Mouse (Mus musculus) hindbrain, embryonic 10.5 days (tissue): Measurements from ENCODE around the gene Tpd52l1. TPM values are rescaled to one million over a fixed set of nuclear protein-coding genes. Genes with fewer than 3 reads are reported as not detected.

Source experiments
- DNase-seq: peaks from one replicate; pipeline ENCODE4 v3.0.0-alpha.2; 2017; ENCODE audit warnings: low spot score
- H3K27ac ChIP-seq: fragments of 300-500 bp; sonication (generic); 2 replicates; pipeline ENCODE4 v1.5.1; 2016; ENCODE audit warnings: mild to moderate bottlenecking, moderate library complexity
- H3K27me3 ChIP-seq: fragments of 300-500 bp; sonication (generic); 2 replicates; pipeline ENCODE4 v1.6.1; 2016; ENCODE audit warnings: mild to moderate bottlenecking; ENCODE audit not compliant: poor library complexity, insufficient read depth, severe bottlenecking
- H3K36me3 ChIP-seq: fragments of 300-500 bp; sonication (generic); 2 replicates; pipeline ENCODE4 v1.6.1; 2016; ENCODE audit warnings: mild to moderate bottlenecking, moderate library complexity
- H3K4me1 ChIP-seq: fragments of 300-500 bp; sonication (generic); replicated peaks from 2 replicates; pipeline ENCODE4 v1.6.1; 2016; ENCODE audit warnings: mild to moderate bottlenecking
- H3K4me3 ChIP-seq: fragments of 300-500 bp; sonication (generic); 2 replicates; pipeline ENCODE4 v1.5.1; 2016; ENCODE audit warnings: mild to moderate bottlenecking, moderate library complexity
- H3K9me3 ChIP-seq: fragments of 300-500 bp; sonication (generic); 2 replicates; pipeline ENCODE4 v1.6.1; 2016; ENCODE audit warnings: mild to moderate bottlenecking, moderate library complexity
- WGBS: fragments of 180-500 bp; shearing (Covaris S2); methylation state at CpG from one replicate; pipeline ENCODE4 v1.1.7; 2016; 5-methylcytosine and 5-hydroxymethylcytosine counted together
- polyA plus RNA-seq: library from polyadenylated mRNA; unstranded; fragments of >200 nt; fragmentation: Nextera tagmentation; extraction: Ambion mirVana; gene quantifications from 2 replicates; pipeline ENCODE4 v1.2.1, GENCODE M21; 2016

Tpd52l1 gene
- polyA plus RNA-seq, result 28.3 and 28.5 TPM in 2 replicates

DNA sequence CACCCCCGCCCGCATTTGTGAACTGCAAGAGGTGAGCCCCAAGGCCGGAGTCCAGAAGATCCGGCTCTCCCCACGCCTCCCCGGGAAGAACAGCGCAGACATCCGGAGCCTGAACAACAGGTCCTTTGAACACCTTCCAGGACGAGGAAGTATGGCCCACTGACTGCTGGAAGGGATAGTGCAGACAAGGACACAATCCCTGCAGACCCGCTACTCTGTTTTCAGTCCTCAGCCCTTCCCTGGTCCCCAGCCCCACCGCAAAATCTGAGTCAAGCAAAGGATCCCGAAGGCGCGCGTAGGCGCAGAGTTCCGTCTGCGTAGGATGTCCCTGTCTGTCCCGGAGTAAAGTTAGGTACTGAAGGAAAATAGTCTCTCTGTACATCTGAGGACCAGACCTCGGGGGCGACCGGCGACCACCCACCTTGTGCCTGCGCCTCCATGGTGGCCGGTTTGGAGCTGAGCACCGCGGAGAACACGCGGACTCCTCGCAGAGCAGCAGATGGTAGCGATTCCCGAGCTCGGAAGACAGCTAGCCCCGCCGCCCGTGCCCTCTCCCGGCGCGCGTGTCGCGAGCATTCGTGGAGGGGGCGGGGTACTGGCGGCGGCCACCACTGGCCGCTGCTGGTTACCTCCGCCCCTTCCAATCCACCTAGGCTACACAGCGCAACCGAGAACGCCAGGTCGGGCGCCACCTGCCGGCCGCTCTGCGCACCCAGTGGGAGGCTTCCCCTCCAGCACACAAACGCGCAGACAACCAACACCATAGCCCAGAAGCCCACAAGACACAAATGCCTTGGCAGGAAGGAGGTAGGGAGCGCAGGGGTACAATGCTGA is at the start of gene Tpd52l1:
TSS of gene Tpd52l1 (minus strand) at position 668 of the 834 bp plus-strand sequence.
- H3K36me3 ChIP-seq, result no peaks in the 10 kb centered on the region
- peaks cover 7% of the 10 kb centered on the region; the same call in 1 of the 2 replicates for H3K4me1 ChIP-seq
- WGBS, result under 1% methylated on average over 59 of the region's 59 CpGs
- no peaks in the 10 kb centered on the region; the same call in 1 of the 2 replicates for H3K27me3 ChIP-seq
- peak within 1 kb of the TSS; percentile 87 for H3K27ac ChIP-seq
- peak; percentile 91 for DNase-seq
- H3K4me3 ChIP-seq, result peak within 1 kb of the TSS; percentile 72
- H3K9me3 ChIP-seq, result no peaks in the 10 kb centered on the region

DNA sequence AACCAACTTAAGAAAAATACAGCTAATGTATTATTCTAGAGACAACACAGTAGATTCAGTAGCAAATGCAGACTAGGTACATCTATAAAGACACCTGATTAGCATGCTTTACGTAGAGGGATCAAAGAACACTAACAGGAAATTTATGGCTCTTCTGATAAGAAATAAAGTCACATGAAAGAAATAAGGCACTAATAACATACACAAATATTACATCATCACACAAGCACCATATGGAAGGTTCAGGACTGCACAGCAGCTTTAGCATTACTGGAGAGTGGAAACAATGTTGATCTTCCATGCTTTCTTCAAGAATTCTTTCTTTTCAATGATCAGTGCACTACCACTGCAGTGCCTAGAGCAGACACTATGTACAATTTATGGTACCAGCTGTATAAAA is 48.5 kb upstream of the Tpd52l1 start:
- no peak for DNase-seq
- Histone ChIP-seq H3K27me3 (no peaks in the 10 kb centered on the region), H3K9me3 (peaks cover 3% of the 10 kb centered on the region; the same call in 1 of the 2 replicates), H3K27ac (no peak overlapping the region), H3K36me3 (peaks cover 12% of the 10 kb centered on the region; the same call in 1 of the 2 replicates), H3K4me1 (no peaks in the 10 kb centered on the region), H3K4me3 (no peak overlapping the region)
- 96% methylated on average over 1 of the region's 1 CpGs for WGBS

DNA sequence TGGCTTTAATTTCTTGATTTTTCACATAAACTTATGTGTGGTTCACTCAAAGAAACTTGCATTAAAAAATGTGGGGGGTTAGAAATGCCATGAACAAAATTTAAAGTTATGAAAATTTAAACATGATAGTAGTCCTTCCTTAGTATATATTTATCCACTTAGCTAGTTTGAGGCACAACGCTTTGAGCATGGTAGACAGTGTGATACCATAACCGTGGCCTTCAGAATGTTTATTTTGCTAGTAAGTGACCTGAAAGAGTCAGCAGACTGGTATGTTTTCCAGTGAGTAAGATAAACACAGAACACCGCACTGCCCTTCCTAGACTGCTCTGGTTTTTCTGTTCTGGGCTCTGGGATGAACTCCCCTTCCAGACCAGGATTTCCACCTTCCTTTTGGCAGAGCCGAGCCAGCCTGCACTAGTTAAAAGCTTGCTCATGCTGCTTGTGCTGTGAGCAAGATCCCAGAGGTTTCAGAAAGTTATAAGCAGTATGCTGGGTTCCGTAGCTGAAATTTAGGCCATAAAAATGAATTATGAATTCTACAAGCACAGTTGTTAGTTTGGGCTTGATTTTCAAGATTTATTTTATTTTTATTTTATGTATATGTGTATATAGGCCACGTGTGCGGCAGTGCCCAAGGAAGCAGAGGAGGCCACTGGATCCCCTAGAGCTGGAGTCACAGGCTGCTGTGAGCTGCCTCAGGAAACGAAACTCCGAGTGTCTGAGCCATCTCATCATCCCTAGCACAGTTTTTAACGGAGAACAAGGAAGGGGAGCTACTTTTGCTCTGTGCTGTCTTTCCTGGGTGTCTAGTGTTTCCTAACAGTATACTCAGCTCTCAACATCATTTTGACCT is 21.5 kb upstream of the Tpd52l1 start:
- Histone ChIP-seq H3K27ac (no peak overlapping the region), H3K4me1 (no peaks in the 10 kb centered on the region), H3K27me3 (no peaks in the 10 kb centered on the region), H3K4me3 (no peak overlapping the region), H3K36me3 (no peaks in the 10 kb centered on the region), H3K9me3 (no peaks in the 10 kb centered on the region)
- DNase-seq, result no peak
- 75% methylated on average over 10 of the region's 10 CpGs for WGBS

DNA sequence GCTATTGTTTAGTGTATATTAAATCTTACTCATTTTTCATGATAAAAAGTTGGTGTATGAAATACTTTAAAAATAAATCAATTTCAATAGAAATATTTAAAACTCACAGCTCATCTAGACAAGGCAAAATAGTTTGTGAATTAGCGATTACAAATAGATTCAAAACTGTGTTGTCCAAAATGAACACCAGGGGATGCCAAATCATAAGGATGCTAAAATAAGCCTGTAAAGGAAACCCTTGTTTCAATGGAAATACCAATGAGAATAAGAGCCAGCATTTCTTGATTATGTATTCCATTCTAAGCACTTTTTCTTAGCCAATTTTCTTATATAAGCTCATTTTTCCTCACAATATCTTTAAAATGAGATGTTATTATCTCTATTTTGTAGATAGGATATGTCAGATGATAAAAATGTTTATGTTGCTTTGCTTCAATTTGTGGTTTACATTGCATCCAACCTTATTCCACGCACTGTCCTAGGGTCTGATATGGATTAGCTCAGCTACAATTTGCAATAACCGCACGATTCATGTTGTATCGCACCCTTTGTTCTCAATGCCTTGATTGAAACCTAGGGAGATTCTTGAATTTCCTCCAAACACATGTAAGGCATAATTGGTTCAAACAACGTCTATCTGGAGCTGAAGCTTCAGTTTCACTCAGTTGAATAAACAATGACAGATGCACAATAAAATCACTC is 20.2 kb upstream of the Tpd52l1 start:
- 89% methylated on average over 6 of the region's 6 CpGs for WGBS
- H3K27ac ChIP-seq, result no peak overlapping the region
- no peaks in the 10 kb centered on the region for H3K27me3 ChIP-seq
- no peaks in the 10 kb centered on the region for H3K36me3 ChIP-seq
- no peaks in the 10 kb centered on the region for H3K4me1 ChIP-seq
- no peak overlapping the region for H3K4me3 ChIP-seq
- H3K9me3 ChIP-seq, result no peaks in the 10 kb centered on the region
- DNase-seq, result no peak

DNA sequence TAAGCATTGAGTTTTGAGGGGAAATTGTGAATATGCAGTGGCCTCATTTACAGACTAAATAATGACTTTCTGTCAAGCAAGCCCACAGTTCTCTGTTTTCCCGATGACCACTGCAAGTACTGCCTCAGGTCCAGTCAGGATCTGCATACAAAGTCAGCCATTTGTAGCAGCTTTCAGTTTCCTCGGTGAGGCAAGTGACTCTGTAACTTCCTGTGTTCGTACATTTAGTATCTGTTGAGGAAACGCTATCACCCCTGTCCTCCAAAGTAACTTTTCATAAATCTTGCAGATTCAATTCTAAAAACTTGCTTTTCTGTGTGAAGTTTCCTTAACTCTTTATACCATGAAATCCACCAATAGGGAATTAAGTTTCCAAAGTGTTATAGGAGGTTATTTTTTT is 19.7 kb upstream of the Tpd52l1 start:
- Histone ChIP-seq H3K27ac (no peak overlapping the region), H3K4me3 (no peak overlapping the region), H3K9me3 (no peaks in the 10 kb centered on the region), H3K36me3 (no peaks in the 10 kb centered on the region), H3K27me3 (no peaks in the 10 kb centered on the region), H3K4me1 (no peaks in the 10 kb centered on the region)
- 88% methylated on average over 4 of the region's 4 CpGs for WGBS
- no peak for DNase-seq

DNA sequence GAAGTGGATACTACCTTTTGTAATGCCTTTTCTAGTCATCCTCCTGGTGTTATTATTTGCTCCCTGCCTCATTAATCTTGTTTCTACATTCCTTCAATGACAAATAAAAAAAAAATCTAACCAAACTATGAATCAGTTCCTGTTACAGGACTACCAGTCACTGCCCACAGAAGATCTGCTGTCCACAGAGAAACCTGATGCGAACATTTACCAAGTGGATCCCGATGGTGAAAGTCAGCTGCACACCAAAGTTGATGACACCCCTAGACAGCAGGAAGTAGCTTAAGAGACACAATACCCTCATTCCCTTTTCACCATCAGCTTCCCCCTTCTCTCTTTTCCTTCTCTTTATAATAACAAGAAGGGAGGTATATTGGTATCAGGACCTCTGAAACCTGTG is 17.3 kb upstream of the Tpd52l1 start:
- no peak overlapping the region for H3K27ac ChIP-seq
- no peak for DNase-seq
- no peaks in the 10 kb centered on the region for H3K9me3 ChIP-seq
- WGBS, result 95% methylated on average over 2 of the region's 2 CpGs
- H3K36me3 ChIP-seq, result no peaks in the 10 kb centered on the region
- H3K4me1 ChIP-seq, result no peaks in the 10 kb centered on the region
- H3K4me3 ChIP-seq, result no peak overlapping the region
- H3K27me3 ChIP-seq, result no peaks in the 10 kb centered on the region

DNA sequence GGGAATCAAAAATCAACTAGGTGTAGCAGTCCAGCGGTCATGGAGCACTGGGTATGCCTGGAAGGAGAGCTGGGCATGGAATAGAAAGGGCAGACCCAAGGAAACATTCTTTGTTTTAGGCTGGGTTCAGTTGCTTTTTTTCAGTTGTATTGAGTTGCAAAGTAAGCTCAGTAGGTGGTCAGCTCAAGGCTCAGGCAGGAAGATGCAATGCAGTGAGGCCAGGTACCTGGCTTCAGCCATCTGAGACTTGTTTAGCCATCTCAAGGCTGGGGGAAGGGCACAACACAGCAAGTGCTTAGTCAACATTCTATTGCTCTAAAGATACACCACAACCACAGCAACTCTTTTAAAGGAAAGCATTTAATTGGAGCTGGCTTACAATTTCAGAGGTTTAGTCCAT is 11.0 kb upstream of the Tpd52l1 start:
- 44% methylated on average over 1 of the region's 1 CpGs for WGBS
- H3K27ac ChIP-seq, result no peak overlapping the region
- H3K36me3 ChIP-seq, result no peaks in the 10 kb centered on the region
- no peaks in the 10 kb centered on the region for H3K9me3 ChIP-seq
- H3K27me3 ChIP-seq, result no peaks in the 10 kb centered on the region
- DNase-seq, result no peak
- H3K4me3 ChIP-seq, result no peak overlapping the region
- no peaks in the 10 kb centered on the region for H3K4me1 ChIP-seq

DNA sequence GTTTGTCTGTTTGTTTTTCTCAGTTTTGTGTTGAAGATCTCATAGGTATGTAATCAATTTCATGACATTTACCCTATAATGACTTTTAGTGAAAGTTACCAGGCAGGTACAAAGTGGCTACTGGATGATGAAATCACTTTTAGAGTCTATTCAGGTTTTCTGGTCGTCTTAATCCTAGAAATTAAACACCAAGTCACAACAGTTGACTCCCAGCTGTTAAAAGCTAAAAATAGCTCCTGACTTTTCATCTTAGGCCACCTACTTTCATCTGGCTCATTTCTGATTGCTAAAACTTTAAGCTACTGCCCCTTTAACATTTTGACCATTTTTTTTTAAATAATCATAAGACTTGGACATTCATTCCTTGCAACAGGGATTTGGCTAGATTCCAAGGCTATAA is 1.3 kb upstream of the Tpd52l1 start:
- Histone ChIP-seq H3K4me1 (peaks cover 7% of the 10 kb centered on the region; the same call in 1 of the 2 replicates), H3K27me3 (no peaks in the 10 kb centered on the region; the same call in 1 of the 2 replicates)

DNA sequence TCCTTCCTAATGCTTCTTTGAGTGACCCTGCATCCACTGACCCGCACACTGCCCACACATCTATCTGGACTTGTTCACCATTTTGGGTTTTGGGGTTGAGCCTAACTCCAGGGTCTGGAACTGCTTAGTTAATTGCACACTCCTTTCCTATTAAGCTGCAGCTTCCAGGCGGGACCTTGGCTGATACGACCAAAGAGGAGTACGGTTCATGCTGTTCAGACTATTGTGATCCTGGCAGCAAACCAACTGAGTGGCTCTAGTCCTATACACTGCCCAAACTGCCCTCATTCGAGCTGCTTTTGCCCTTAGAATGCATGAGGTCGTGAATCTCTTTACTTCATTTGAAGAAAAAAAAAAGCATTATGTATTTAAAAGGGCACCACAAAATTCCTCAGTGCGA is 1.6 kb downstream of the Tpd52l1 start:
- no peak for DNase-seq
- Histone ChIP-seq H3K27me3 (no peaks in the 10 kb centered on the region; the same call in 1 of the 2 replicates), H3K27ac (no peak overlapping the region), H3K36me3 (no peaks in the 10 kb centered on the region), H3K4me1 (peaks cover 7% of the 10 kb centered on the region; the same call in 1 of the 2 replicates), H3K4me3 (no peak overlapping the region), H3K9me3 (no peaks in the 10 kb centered on the region)
- 73% methylated on average over 7 of the region's 7 CpGs for WGBS

More for the DNA sequence above, 1.3 kb upstream of the Tpd52l1 start:
- Histone ChIP-seq H3K4me3 (no peak overlapping the region), H3K9me3 (no peaks in the 10 kb centered on the region), H3K36me3 (no peaks in the 10 kb centered on the region), H3K27ac (no peak overlapping the region)
- no peak for DNase-seq
- 63% methylated on average over 1 of the region's 1 CpGs for WGBS

DNA sequence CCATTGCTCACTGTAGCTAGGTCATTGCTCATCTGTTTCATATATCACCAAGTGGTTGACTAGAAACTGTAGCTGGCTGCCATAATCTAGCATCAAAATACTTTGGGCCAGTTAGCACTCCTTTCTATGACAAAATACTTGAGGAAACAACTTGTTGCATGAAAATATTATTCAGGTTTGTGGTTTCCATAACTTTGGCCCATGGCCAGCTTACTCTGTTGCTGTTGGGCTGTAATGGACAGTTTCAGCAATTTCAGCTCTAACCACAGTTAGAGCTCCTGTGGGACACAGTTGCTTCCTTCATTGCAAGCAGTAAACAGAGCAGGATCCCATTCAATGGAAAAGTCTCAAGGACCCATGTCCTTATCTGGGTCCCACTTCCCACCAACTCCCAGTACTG is 4.3 kb downstream of the Tpd52l1 start:
- peaks cover 7% of the 10 kb centered on the region; the same call in 1 of the 2 replicates for H3K4me1 ChIP-seq
- no peak for DNase-seq
- no peak overlapping the region for H3K27ac ChIP-seq
- H3K4me3 ChIP-seq, result no peak overlapping the region
- no peaks in the 10 kb centered on the region for H3K9me3 ChIP-seq
- no peaks in the 10 kb centered on the region for H3K36me3 ChIP-seq
- H3K27me3 ChIP-seq, result no peaks in the 10 kb centered on the region; the same call in 1 of the 2 replicates

DNA sequence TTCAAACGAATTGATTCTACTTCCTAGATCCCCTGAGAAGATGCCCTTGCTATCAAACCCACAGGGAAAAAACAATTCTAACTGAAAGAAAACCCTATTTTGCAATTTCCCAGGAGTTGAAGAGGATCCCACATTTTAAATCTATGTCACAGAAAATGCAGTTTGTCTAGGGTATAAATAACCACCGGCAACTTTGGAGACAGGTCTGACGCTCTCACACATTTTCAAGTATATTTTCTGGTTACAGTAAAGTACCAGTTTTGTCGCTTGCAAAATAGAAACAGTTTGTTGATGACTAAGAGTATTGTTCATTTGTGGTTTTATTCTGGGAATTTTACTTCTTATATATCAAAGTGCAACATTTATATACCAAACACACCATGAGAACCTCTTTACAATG is 9.7 kb downstream of the Tpd52l1 start:
- no peak overlapping the region for H3K27ac ChIP-seq
- no peak overlapping the region for H3K4me3 ChIP-seq
- no peaks in the 10 kb centered on the region for H3K9me3 ChIP-seq
- no peaks in the 10 kb centered on the region for H3K27me3 ChIP-seq
- H3K4me1 ChIP-seq, result no peaks in the 10 kb centered on the region
- DNase-seq, result no peak
- WGBS, result 77% methylated on average over 4 of the region's 4 CpGs
- no peaks in the 10 kb centered on the region for H3K36me3 ChIP-seq

DNA sequence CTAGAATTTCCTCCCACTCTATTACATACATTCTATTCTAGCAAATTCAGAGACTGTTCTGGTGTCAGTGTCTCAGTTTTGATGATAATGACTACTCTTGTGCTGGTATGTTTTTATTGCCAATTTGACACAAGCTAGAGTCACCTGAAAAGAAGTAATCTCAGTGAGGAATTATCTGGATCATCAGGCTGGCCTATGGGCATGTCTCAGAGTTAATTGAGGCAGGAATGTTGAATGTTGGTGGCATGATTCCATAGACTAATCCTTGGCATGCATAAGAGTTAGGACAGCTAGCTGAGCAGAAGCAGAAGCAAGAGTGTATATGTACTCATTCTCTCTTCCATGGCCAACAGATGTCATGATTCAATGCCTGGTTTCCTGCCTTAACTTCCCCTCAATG is 27.8 kb downstream of the Tpd52l1 start:
- Histone ChIP-seq H3K27me3 (no peaks in the 10 kb centered on the region), H3K27ac (no peak overlapping the region), H3K4me1 (no peaks in the 10 kb centered on the region), H3K4me3 (no peak overlapping the region), H3K36me3 (no peaks in the 10 kb centered on the region), H3K9me3 (no peaks in the 10 kb centered on the region)
- no peak for DNase-seq
